Mouse (Mus musculus) MEL (cell line): ENCODE measurements around the gene Prrt3. TPM values are rescaled to one million over a fixed set of nuclear protein-coding genes. Genes with fewer than 3 reads are reported as not detected.

ENCODE experiments used
- DNase-seq: peaks from one replicate; pipeline ENCODE4 v3.0.0; 2011; ENCODE audit warnings: low read depth, low spot score
- H3K27ac ChIP-seq: 2 replicates; pipeline ENCODE4 v1.5.1; 2012; ENCODE audit warnings: low read depth, mild to moderate bottlenecking, control low read depth, low read length, moderate library complexity; ENCODE audit not compliant: control insufficient read depth
- H3K27me3 ChIP-seq, 2 experiments: fragments of 150-350 bp in 1 of 2; sonication (generic) in 1 of 2; 2 replicates each; pipeline ENCODE4 v1.6.1; 2012; ENCODE audit warnings: low read length in 2 of 2, mild to moderate bottlenecking in 2 of 2, improper control_type of control experiment in 1 of 2, moderate library complexity in 1 of 2; ENCODE audit not compliant: insufficient read depth in 2 of 2, control insufficient read depth in 1 of 2
- H3K36me3 ChIP-seq, 2 experiments: 2 replicates each; pipeline ENCODE4 v1.6.1; 2012 to 2014; ENCODE audit warnings: low read length in 2 of 2, improper control_type of control experiment in 1 of 2, inconsistent platforms in 1 of 2, mild to moderate bottlenecking in 1 of 2; ENCODE audit not compliant: insufficient read depth in 2 of 2, control insufficient read depth in 1 of 2
- H3K4me1 ChIP-seq, 2 experiments: fragments of 150-350 bp in 1 of 2; sonication (generic) in 1 of 2; 2 replicates each; pipeline ENCODE4 v1.6.1; 2012; ENCODE audit warnings: low read length in 2 of 2, improper control_type of control experiment in 1 of 2, mild to moderate bottlenecking in 1 of 2; ENCODE audit not compliant: insufficient read depth in 2 of 2, control insufficient read depth in 1 of 2
- H3K4me3 ChIP-seq, 2 experiments: fragments of 150-350 bp in 1 of 2; sonication (generic) in 1 of 2; 2 replicates each; pipeline ENCODE4 v1.5.1; 2012; ENCODE audit warnings: low read depth in 2 of 2, low read length in 2 of 2, mild to moderate bottlenecking in 2 of 2, moderate library complexity in 2 of 2, control low read depth in 1 of 2, improper control_type of control experiment in 1 of 2; ENCODE audit not compliant: control insufficient read depth in 1 of 2, insufficient read depth in 1 of 2
- H3K79me2 ChIP-seq: 2 replicates; pipeline ENCODE4 v1.6.1; 2012; ENCODE audit warnings: mild to moderate bottlenecking, low read length, moderate library complexity; ENCODE audit not compliant: control insufficient read depth, poor library complexity, insufficient read depth
- H3K9ac ChIP-seq: 2 replicates; pipeline ENCODE4 v1.6.1; 2012; ENCODE audit warnings: low read depth, mild to moderate bottlenecking, control low read depth, low read length, moderate library complexity; ENCODE audit not compliant: control insufficient read depth, poor library complexity, severe bottlenecking
- H3K9me3 ChIP-seq: fragments of 150-350 bp; sonication (generic); replicated peaks from 2 replicates; pipeline ENCODE4 v1.6.1; 2012; ENCODE audit warnings: mild to moderate bottlenecking, low read length, improper control_type of control experiment, moderate library complexity; ENCODE audit not compliant: insufficient read depth
- BHLHE40 ChIP-seq: IDR thresholded peaks from 2 replicates; pipeline ENCODE4 v1.6.1; 2012; ENCODE audit warnings: low read depth, mild to moderate bottlenecking, inconsistent platforms, low read length, improper control_type of control experiment, borderline replicate concordance
- CHD1 ChIP-seq: IDR thresholded peaks from 2 replicates; pipeline ENCODE4 v1.6.1; 2012; ENCODE audit warnings: low read depth, mild to moderate bottlenecking, inconsistent platforms, low read length, improper control_type of control experiment
- CHD2 ChIP-seq: IDR thresholded peaks from 2 replicates; pipeline ENCODE4 v1.6.1; 2011; ENCODE audit warnings: low read length, improper control_type of control experiment
- CTCF ChIP-seq, 3 experiments: IDR thresholded peaks in 2 of 3; conservative IDR thresholded peaks in 1 of 3; 2 replicates each; pipeline ENCODE4 v1.5.1; 2011 to 2012; ENCODE audit warnings: low read length in 3 of 3, low read depth in 2 of 3, mild to moderate bottlenecking in 2 of 3, improper control_type of control experiment in 1 of 3, inconsistent platforms in 1 of 3, mixed read lengths in 1 of 3, moderate library complexity in 1 of 3; ENCODE audit not compliant: control insufficient read depth in 1 of 3, insufficient read depth in 1 of 3, poor library complexity in 1 of 3, severe bottlenecking in 1 of 3
- E2F4 ChIP-seq: IDR thresholded peaks from 2 replicates; pipeline ENCODE4 v1.6.1; 2011; ENCODE audit warnings: low read depth, low read length, improper control_type of control experiment, borderline replicate concordance
- ELF1 ChIP-seq: IDR thresholded peaks from 2 replicates; pipeline ENCODE4 v1.6.1; 2014; ENCODE audit warnings: low read depth, mild to moderate bottlenecking, inconsistent platforms, low read length, improper control_type of control experiment, moderate library complexity
- EP300 ChIP-seq, 2 experiments: IDR thresholded peaks; 2 replicates each; pipeline ENCODE4 v1.6.1; 2011; ENCODE audit warnings: improper control_type of control experiment in 2 of 2, low read length in 2 of 2, low read depth in 1 of 2, mild to moderate bottlenecking in 1 of 2
- ETS1 ChIP-seq: IDR thresholded peaks from 2 replicates; pipeline ENCODE4 v1.6.1; 2012; ENCODE audit warnings: low read depth, mild to moderate bottlenecking, inconsistent platforms, low read length, improper control_type of control experiment, moderate library complexity
- GABPA ChIP-seq: IDR thresholded peaks from 2 replicates; pipeline ENCODE4 v1.6.1; 2012; ENCODE audit warnings: low read depth, mild to moderate bottlenecking, inconsistent platforms, low read length, improper control_type of control experiment, moderate library complexity
- GATA1 ChIP-seq: IDR thresholded peaks from 2 replicates; pipeline ENCODE4 v1.6.1; 2011; ENCODE audit warnings: low read depth, low read length, improper control_type of control experiment
- HCFC1 ChIP-seq: IDR thresholded peaks from 2 replicates; pipeline ENCODE4 v1.6.1; 2012; ENCODE audit warnings: low read depth, mild to moderate bottlenecking, inconsistent platforms, low read length, improper control_type of control experiment, moderate library complexity
- JUND ChIP-seq: IDR thresholded peaks from 2 replicates; pipeline ENCODE4 v1.6.1; 2011; ENCODE audit warnings: low read depth, mild to moderate bottlenecking, improper control_type of control experiment, low read length
- MAFK ChIP-seq: IDR thresholded peaks from 2 replicates; pipeline ENCODE4 v1.6.1; 2011; ENCODE audit warnings: low read depth, mild to moderate bottlenecking, low read length, improper control_type of control experiment, borderline replicate concordance
- MAX ChIP-seq: IDR thresholded peaks from 2 replicates; pipeline ENCODE4 v1.6.1; 2011; ENCODE audit warnings: low read length, improper control_type of control experiment
- MEF2A ChIP-seq: IDR thresholded peaks from 2 replicates; pipeline ENCODE4 v1.6.1; 2014; ENCODE audit warnings: low read depth, mild to moderate bottlenecking, inconsistent platforms, low read length, improper control_type of control experiment; ENCODE audit not compliant: poor library complexity, insufficient replicate concordance, severe bottlenecking; ENCODE audit errors: extremely low read depth
- MXI1 ChIP-seq: IDR thresholded peaks from 2 replicates; pipeline ENCODE4 v1.6.1; 2011; ENCODE audit warnings: mild to moderate bottlenecking, low read depth, low read length, improper control_type of control experiment
- MYC ChIP-seq: IDR thresholded peaks from 2 replicates; pipeline ENCODE4 v1.6.1; 2011; ENCODE audit warnings: low read depth, mild to moderate bottlenecking, low read length, improper control_type of control experiment, moderate library complexity
- NRF1 ChIP-seq: IDR thresholded peaks from 2 replicates; pipeline ENCODE4 v1.6.1; 2014; ENCODE audit warnings: low read depth, mild to moderate bottlenecking, inconsistent platforms, low read length, improper control_type of control experiment, moderate library complexity; ENCODE audit not compliant: poor library complexity, insufficient read depth, severe bottlenecking
- POLR2A ChIP-seq, 2 experiments: IDR thresholded peaks; 2 replicates each; pipeline ENCODE4 v1.6.1; 2011 to 2012; ENCODE audit warnings: low read length in 2 of 2, mild to moderate bottlenecking in 2 of 2, control low read depth in 1 of 2, improper control_type of control experiment in 1 of 2, low read depth in 1 of 2, moderate library complexity in 1 of 2; ENCODE audit not compliant: control insufficient read depth in 1 of 2, insufficient read depth in 1 of 2, poor library complexity in 1 of 2
- POLR2AphosphoS5 ChIP-seq: IDR thresholded peaks from 2 replicates; pipeline ENCODE4 v1.6.1; 2012; ENCODE audit warnings: low read depth, borderline replicate concordance, mild to moderate bottlenecking, inconsistent platforms, low read length, moderate library complexity, mixed read lengths
- TCF12 ChIP-seq: IDR thresholded peaks from 2 replicates; pipeline ENCODE4 v1.6.1; 2014; ENCODE audit warnings: low read depth, mild to moderate bottlenecking, inconsistent platforms, low read length, improper control_type of control experiment, moderate library complexity
- UBTF ChIP-seq: IDR thresholded peaks from 2 replicates; pipeline ENCODE4 v1.6.1; 2012; ENCODE audit warnings: low read depth, mild to moderate bottlenecking, inconsistent platforms, low read length, improper control_type of control experiment, moderate library complexity, borderline replicate concordance; ENCODE audit not compliant: insufficient read depth
- USF2 ChIP-seq, 2 experiments: IDR thresholded peaks; 2 replicates each; pipeline ENCODE4 v1.6.1; 2011 to 2012; ENCODE audit warnings: improper control_type of control experiment in 2 of 2, low read length in 2 of 2, borderline replicate concordance in 1 of 2, inconsistent platforms in 1 of 2, low read depth in 1 of 2, mild to moderate bottlenecking in 1 of 2; ENCODE audit not compliant: insufficient read depth in 1 of 2
- ZC3H11A ChIP-seq: IDR thresholded peaks from 2 replicates; pipeline ENCODE4 v1.6.1; 2012; ENCODE audit warnings: low read depth, mild to moderate bottlenecking, inconsistent platforms, low read length, improper control_type of control experiment
- ZKSCAN1 ChIP-seq: IDR thresholded peaks from 2 replicates; pipeline ENCODE4 v1.6.1; 2012; ENCODE audit warnings: low read depth, mild to moderate bottlenecking, inconsistent platforms, low read length, improper control_type of control experiment, moderate library complexity
- ZMIZ1 ChIP-seq: IDR thresholded peaks from 2 replicates; pipeline ENCODE4 v1.6.1; 2012; ENCODE audit warnings: low read depth, mild to moderate bottlenecking, inconsistent platforms, low read length, improper control_type of control experiment, moderate library complexity
- polyA plus RNA-seq, 2 experiments: library from polyadenylated mRNA; stranded (reverse) in 1 of 2; unstranded in 1 of 2; fragments of >175 nt in 1 of 2; fragments of >200 nt in 1 of 2; gene quantifications; 2 replicates each; pipeline versions ENCODE4 v1.2.1 to v1.2.4; 2012; ENCODE audit warnings: low replicate concordance in 2 of 2, low read depth in 1 of 2; ENCODE audit not compliant: insufficient read length in 2 of 2, insufficient read depth in 1 of 2, missing spikeins in 1 of 2
- total RNA-seq: library from RNA; depleted of rRNA; stranded (reverse); fragments of 300-350 nt; gene quantifications from 2 replicates; pipeline ENCODE4 v1.2.3, GENCODE M21; 2012

Prrt3 gene
- total and polyA plus RNA-seq, 3 experiments = 0.08 to 0.10 TPM; not detected in 1

- TF ChIP-seq USF2 (IDR thresholded peaks at IDR 0.05; ENCODE audit: borderline replicate concordance in 1 of 2, insufficient read depth in 1 of 2, low read depth in 1 of 2, low read length in 2 of 2) = no peak
- no peak for TF ChIP-seq BHLHE40
- no peak for TF ChIP-seq MAFK
- TF ChIP-seq ZKSCAN1 = no peak
- TF ChIP-seq MYC = no peak
- no peak for TF ChIP-seq MEF2A
- no peak for TF ChIP-seq EP300 (IDR thresholded peaks at IDR 0.05; ENCODE audit: low read depth in 1 of 2, low read length in 2 of 2)
- TF ChIP-seq GABPA = no peak
- TF ChIP-seq JUND = no peak
- no peak for TF ChIP-seq POLR2AphosphoS5
- no peak for TF ChIP-seq ETS1
- TF ChIP-seq E2F4 = no peak
- TF ChIP-seq TCF12 = no peak
- TF ChIP-seq ZC3H11A = no peak
- TF ChIP-seq ELF1 = no peak
- no peak for TF ChIP-seq CHD2
- TF ChIP-seq NRF1 = no peak
- TF ChIP-seq UBTF = no peak
- no peak for TF ChIP-seq CTCF (IDR thresholded peaks at IDR 0.05 in 2 of 3, conservative IDR thresholded peaks at IDR 0.05 in 1 of 3; ENCODE audit: control insufficient read depth in 1 of 3, insufficient read depth in 1 of 3, low read depth in 2 of 3, low read length in 3 of 3, poor library complexity in 1 of 3, severe bottlenecking in 1 of 3)
- TF ChIP-seq, all 39 proteins: peak for 0
- Histone ChIP-seq H3K4me3 (no peak overlapping the region), H3K27ac (no peak overlapping the region), H3K9ac (no peak overlapping the region), H3K4me1 (peaks cover 4 to 8% of the 10 kb centered on the region in 2 experiments; a peak in 3 of 4 replicates), H3K79me2 (no peaks in the 10 kb centered on the region), H3K27me3 (peaks cover 2 to 5% of the 10 kb centered on the region in 2 experiments; a peak in 1 of 4 replicates), H3K36me3 (no peaks in the 10 kb centered on the region; a peak in 1 of 4 replicates), H3K9me3 (no peaks in the 10 kb centered on the region)
- DNase-seq = no peak
Measured at GRCm38 (mm10) chr6:113477353-113477752, 24.4 kb downstream of the Prrt3 start.

DNA sequence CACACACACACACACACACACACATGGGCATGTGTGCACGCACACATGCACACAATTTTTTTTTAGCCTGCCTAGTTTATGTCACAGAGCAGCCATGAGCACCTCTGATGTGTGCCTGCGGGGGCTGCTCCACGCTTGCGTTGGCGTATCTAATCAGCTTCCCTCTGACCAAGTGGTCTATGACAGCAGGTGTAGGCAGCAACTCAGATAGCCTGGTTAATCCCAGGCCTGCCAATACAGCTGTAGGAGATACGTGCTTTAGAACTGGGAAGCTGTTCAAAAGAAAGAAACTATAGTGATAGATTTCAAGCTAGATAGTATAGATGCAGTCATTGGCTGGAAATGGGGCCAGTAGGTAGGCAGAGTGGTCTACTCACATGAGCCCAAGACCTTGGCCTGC lies 28.0 kb downstream of the Prrt3 start:
- no peaks in the 10 kb centered on the region for H3K79me2 ChIP-seq
- H3K36me3 ChIP-seq = no peaks in the 10 kb centered on the region; a peak in 1 of 4 replicates
- H3K27me3 ChIP-seq = peaks cover 2 to 3% of the 10 kb centered on the region in 2 experiments; a peak in 1 of 4 replicates
- H3K27ac ChIP-seq = no peak overlapping the region
- no peaks in the 10 kb centered on the region for H3K9me3 ChIP-seq
- peak; percentile 66 for DNase-seq
- H3K4me1 ChIP-seq = peaks cover 4 to 11% of the 10 kb centered on the region in 2 experiments; a peak in 3 of 4 replicates
- H3K9ac ChIP-seq = no peak overlapping the region
- no peak overlapping the region for H3K4me3 ChIP-seq
- TF ChIP-seq MAX (no peak; the same call in 1 of the 2 replicates), ZKSCAN1 (no peak), BHLHE40 (no peak), MEF2A (0 out of 2 replicates have a peak, but pooled peaks have one; percentile 16), TCF12 (peak; percentile 74; the same call in 1 of the 2 replicates), NRF1 (no peak; the same call in 1 of the 2 replicates), POLR2A (IDR thresholded peaks at IDR 0.05; ENCODE audit: control insufficient read depth in 1 of 2, insufficient read depth in 1 of 2, low read depth in 1 of 2, low read length in 2 of 2, poor library complexity in 1 of 2) (no peak), HCFC1 (no peak), GABPA (no peak), GATA1 (peak; percentile 74), MYC (0 out of 2 replicates have a peak, but pooled peaks have one; percentile 0), CHD1 (no peak), EP300 (IDR thresholded peaks at IDR 0.05; ENCODE audit: low read depth in 1 of 2, low read length in 2 of 2) (peak; percentile 57 to 73), CTCF (IDR thresholded peaks at IDR 0.05 in 2 of 3, conservative IDR thresholded peaks at IDR 0.05 in 1 of 3; ENCODE audit: control insufficient read depth in 1 of 3, insufficient read depth in 1 of 3, low read depth in 2 of 3, low read length in 3 of 3, poor library complexity in 1 of 3, severe bottlenecking in 1 of 3) (no peak), MXI1 (no peak; the same call in 1 of the 2 replicates), POLR2AphosphoS5 (no peak), ETS1 (peak; percentile 80), MAFK (no peak; the same call in 1 of the 2 replicates), ZMIZ1 (no peak), ELF1 (no peak)
